Mouse (Mus musculus): ENCODE results near the gene Olfr288.

DNA sequence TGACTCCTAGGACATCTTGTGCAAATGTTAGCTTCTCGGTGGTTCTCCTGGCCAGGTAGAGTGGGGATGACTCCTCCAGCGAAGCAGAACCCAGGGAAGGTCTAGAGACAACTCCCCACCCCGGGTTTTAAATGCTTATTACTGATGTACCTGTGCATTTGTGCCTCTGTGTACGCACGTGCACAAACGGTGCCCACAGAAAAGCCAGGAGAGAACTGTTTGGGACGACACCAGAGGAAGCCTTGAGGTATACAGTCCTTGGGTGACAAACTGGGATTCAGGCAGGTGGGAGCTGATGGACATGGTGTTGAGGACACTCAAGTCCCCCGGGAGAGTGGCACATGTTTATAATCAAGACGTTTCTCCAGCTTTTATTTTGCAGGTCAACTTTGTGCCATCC is 24.4 kb downstream of the Olfr288 start:
- no peak for TF ChIP-seq CTCF (IDR thresholded peaks at IDR 0.05)
- TF ChIP-seq EP300 (IDR thresholded peaks at IDR 0.05; ENCODE audit: insufficient read depth, low read depth, low read length) = no peak
